Mouse (Mus musculus) heart, postnatal 0 days (tissue): ENCODE measurements at regions not wholly inside any gene's neighbourhood (a gene's known extent, or its start where the extent isn't known, plus 50 kb on each side); places are given as distances from the start of the nearest gene placed in this dataset.
"Not testable (repeated sequence)": the region's sequence is repeated elsewhere in the genome, so short reads cannot be mapped to it uniquely, and the experiment has no call there.

Source experiments
- ATAC-seq: fragments of 200-750 bp; cut with Nextera tagmentation; 2 replicates; pipeline ENCODE4 v1.8.0; 2017; ENCODE audit warnings: low read depth, moderate number of reproducible peaks, moderate library complexity; ENCODE audit not compliant: insufficient read depth
- DNase-seq: peaks from one replicate; pipeline ENCODE4 v3.0.0-alpha.2; 2016; ENCODE audit warnings: low spot score
- H3K27ac ChIP-seq: fragments of 300-500 bp; sonication (generic); 2 replicates; pipeline ENCODE4 v1.5.1; 2014; ENCODE audit warnings: low read depth, mild to moderate bottlenecking
- H3K27me3 ChIP-seq: fragments of 300-500 bp; sonication (generic); 2 replicates; pipeline ENCODE4 v1.6.1; 2014; ENCODE audit warnings: low read length, mixed read lengths; ENCODE audit not compliant: control insufficient read depth, insufficient read depth
- H3K36me3 ChIP-seq: fragments of 300-500 bp; sonication (generic); replicated peaks from 2 replicates; pipeline ENCODE4 v1.6.1; 2014; ENCODE audit warnings: low read length, mixed read lengths; ENCODE audit not compliant: control insufficient read depth, insufficient read depth
- H3K4me1 ChIP-seq: fragments of 300-500 bp; sonication (generic); 2 replicates; pipeline ENCODE4 v1.6.1; 2014; ENCODE audit warnings: antibody characterized with exemption; ENCODE audit not compliant: control insufficient read depth, insufficient read depth
- H3K4me2 ChIP-seq: fragments of 300-500 bp; sonication (generic); 2 replicates; pipeline ENCODE4 v1.6.1; 2014; ENCODE audit warnings: low read depth, mild to moderate bottlenecking, low read length, moderate library complexity
- H3K4me3 ChIP-seq: fragments of 300-500 bp; sonication (generic); 2 replicates; pipeline ENCODE4 v1.5.1; 2014; ENCODE audit warnings: low read depth, low read length
- H3K9ac ChIP-seq: fragments of 300-500 bp; sonication (generic); replicated peaks from 2 replicates; pipeline ENCODE4 v1.6.1; 2014; ENCODE audit warnings: low read depth, low read length, mixed read lengths
- H3K9me3 ChIP-seq: fragments of 300-500 bp; sonication (generic); replicated peaks from 2 replicates; pipeline ENCODE4 v1.6.1; 2016; ENCODE audit warnings: low read length; ENCODE audit not compliant: control insufficient read depth
- CTCF ChIP-seq: IDR thresholded peaks from 2 replicates; pipeline ENCODE4 v1.5.1; 2016; ENCODE audit warnings: antibody characterized with exemption, control low read depth, low read depth
- EP300 ChIP-seq: IDR thresholded peaks from 2 replicates; pipeline ENCODE4 v1.6.1; 2016; ENCODE audit warnings: antibody characterized with exemption, low read depth
- WGBS: fragments of 180-500 bp; shearing (Covaris S2); extraction: QIAGEN DNeasy Blood & Tissue Kit; methylation state at CpG from one replicate; pipeline ENCODE4 v1.1.7; 2014; 5-methylcytosine and 5-hydroxymethylcytosine counted together

DNA sequence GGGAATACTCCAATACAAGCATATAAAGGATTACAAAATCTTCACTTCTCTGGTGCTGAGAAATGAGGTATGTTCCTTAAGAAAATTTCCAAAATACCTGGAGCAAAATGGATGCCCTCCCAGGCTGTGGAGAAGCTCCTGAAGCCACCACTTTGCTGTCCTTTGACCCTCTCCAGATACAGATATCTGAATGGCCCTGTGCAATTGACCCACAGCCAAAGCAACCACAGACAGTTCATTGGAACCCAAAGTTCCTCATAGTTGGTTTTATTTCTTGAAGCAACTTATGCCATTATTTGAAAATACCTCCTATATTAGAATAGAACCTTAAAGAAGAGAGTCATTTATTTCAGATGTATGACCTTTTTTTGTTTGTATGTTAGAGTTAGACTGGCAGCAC, 891.5 kb downstream of the Pla2g4a start:
- DNase-seq (no peak), ATAC-seq (no peak)
- no peak overlapping the region for H3K4me3 ChIP-seq
- H3K9me3 ChIP-seq, result no peaks in the 10 kb centered on the region
- no peak overlapping the region for H3K9ac ChIP-seq
- no peaks in the 10 kb centered on the region for H3K4me1 ChIP-seq
- TF ChIP-seq EP300 (no peak), CTCF (no peak)
- no peaks in the 10 kb centered on the region for H3K27me3 ChIP-seq
- H3K36me3 ChIP-seq, result no peaks in the 10 kb centered on the region
- no peak overlapping the region for H3K4me2 ChIP-seq
- no peak overlapping the region for H3K27ac ChIP-seq

DNA sequence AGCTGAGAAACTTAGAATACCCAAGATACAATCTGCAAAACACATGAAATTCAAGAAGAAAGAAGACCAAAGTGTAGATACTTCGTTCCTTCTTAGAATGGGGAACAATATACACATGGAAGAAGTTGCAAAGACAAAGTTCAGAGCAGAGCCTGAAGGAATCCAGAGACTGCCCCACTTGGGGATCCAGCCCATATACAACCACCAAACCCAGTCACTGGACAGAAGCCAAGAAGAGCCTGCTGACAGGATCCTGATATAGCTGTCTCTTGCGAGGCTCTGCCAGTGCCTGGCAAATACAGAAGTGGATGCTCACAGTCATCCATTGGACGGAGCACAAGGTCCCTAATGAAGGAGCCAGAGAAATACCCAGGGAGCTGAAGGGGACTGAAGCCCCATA, 898.1 kb downstream of the Pla2g4a start:
- 40% methylated on average over 3 of the region's 3 CpGs for WGBS
- ATAC-seq, result not testable (repeated sequence)

DNA sequence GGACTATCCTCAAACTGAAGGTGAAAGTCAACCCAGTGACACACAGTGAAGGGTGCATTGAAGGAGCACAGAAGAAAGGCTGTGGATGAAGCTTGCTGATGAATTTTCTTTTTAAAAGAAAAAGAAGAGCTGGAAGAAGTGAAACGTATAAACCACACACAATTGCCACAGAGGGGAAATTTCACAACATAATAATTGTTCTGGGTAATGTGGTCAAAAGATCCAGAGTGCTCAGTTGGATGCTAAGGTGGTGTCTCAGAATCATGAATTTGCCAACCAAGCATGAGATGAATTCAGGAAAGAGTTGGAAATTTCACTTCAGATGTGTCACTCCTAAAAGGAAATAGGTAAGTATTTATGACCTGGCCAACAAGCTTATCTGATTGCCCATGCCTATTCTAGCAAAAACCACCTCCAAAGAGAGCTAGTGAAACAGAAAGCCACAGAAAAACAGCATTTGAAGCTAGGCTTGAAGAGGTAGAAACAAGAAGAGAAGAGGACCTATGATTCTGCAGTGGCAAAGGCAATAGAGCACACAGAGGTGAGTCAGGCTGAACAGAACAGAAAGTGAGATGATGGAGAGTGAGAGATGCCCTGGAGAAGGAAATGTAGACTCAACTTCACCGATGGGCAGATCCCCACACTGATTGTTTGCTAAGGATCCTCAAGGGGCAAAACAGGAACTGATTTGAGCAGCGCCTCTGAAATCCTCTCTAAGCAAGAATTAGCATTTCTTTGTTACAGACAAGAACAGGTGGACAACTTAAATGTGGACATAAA, 922.7 kb downstream of the Pla2g4a start:
- Histone ChIP-seq H3K9me3 (no peaks in the 10 kb centered on the region), H3K9ac (no peak overlapping the region), H3K27ac (no peak overlapping the region), H3K27me3 (no peaks in the 10 kb centered on the region), H3K4me3 (no peak overlapping the region), H3K36me3 (no peaks in the 10 kb centered on the region), H3K4me1 (no peaks in the 10 kb centered on the region), H3K4me2 (no peak overlapping the region)
- TF ChIP-seq EP300 (no peak), CTCF (no peak)
- 58% methylated on average over 3 of the region's 3 CpGs for WGBS
- DNase-seq (no peak), ATAC-seq (no peak)

More for the DNA sequence above, 898.1 kb downstream of the Pla2g4a start:
- H3K27ac ChIP-seq, H3K36me3 ChIP-seq, H3K4me2 ChIP-seq, H3K9me3 ChIP-seq, DNase-seq, H3K4me3 ChIP-seq, H3K4me1 ChIP-seq, H3K27me3 ChIP-seq, H3K9ac ChIP-seq: not testable (repeated sequence)

- no peak overlapping the region for H3K4me2 ChIP-seq
- no peaks in the 10 kb centered on the region for H3K27me3 ChIP-seq
- DNase-seq, result no peak
- no peaks in the 10 kb centered on the region for H3K36me3 ChIP-seq
- no peak overlapping the region for H3K4me3 ChIP-seq
- no peaks in the 10 kb centered on the region for H3K9me3 ChIP-seq
- H3K9ac ChIP-seq, result no peak overlapping the region
- no peak overlapping the region for H3K27ac ChIP-seq
- 70% methylated on average over 3 of the region's 3 CpGs for WGBS
- H3K4me1 ChIP-seq, result no peaks in the 10 kb centered on the region
- ATAC-seq, result no peak
- TF ChIP-seq CTCF, result no peak
- no peak for TF ChIP-seq EP300
Observed at GRCm38 (mm10) chr1:149028316-149028715, 932.8 kb downstream of the Pla2g4a start.

GRCm38 (mm10) chr1:149021734-149022133, 939.4 kb downstream of the Pla2g4a start:
- ATAC-seq (no peak), DNase-seq (no peak)
- no peak overlapping the region for H3K27ac ChIP-seq
- H3K9me3 ChIP-seq, result no peaks in the 10 kb centered on the region
- H3K4me1 ChIP-seq, result no peaks in the 10 kb centered on the region
- H3K36me3 ChIP-seq, result no peaks in the 10 kb centered on the region
- H3K9ac ChIP-seq, result no peak overlapping the region
- TF ChIP-seq EP300 (no peak), CTCF (no peak)
- H3K27me3 ChIP-seq, result no peaks in the 10 kb centered on the region
- no peak overlapping the region for H3K4me3 ChIP-seq
- no peak overlapping the region for H3K4me2 ChIP-seq

- TF ChIP-seq EP300, result no peak
- H3K4me1 ChIP-seq, result no peaks in the 10 kb centered on the region
- H3K36me3 ChIP-seq, result no peaks in the 10 kb centered on the region
- H3K9me3 ChIP-seq, result no peaks in the 10 kb centered on the region
- WGBS, result 85% methylated on average over 1 of the region's 1 CpGs
- H3K27me3 ChIP-seq, result no peaks in the 10 kb centered on the region
- H3K4me3 ChIP-seq, result no peak overlapping the region
- no peak for ATAC-seq
- DNase-seq, result no peak
- no peak overlapping the region for H3K27ac ChIP-seq
- no peak overlapping the region for H3K9ac ChIP-seq
- no peak overlapping the region for H3K4me2 ChIP-seq
Observed at GRCm38 (mm10) chr1:149021273-149021672, 939.8 kb downstream of the Pla2g4a start.
